In the genomic region with DNA sequence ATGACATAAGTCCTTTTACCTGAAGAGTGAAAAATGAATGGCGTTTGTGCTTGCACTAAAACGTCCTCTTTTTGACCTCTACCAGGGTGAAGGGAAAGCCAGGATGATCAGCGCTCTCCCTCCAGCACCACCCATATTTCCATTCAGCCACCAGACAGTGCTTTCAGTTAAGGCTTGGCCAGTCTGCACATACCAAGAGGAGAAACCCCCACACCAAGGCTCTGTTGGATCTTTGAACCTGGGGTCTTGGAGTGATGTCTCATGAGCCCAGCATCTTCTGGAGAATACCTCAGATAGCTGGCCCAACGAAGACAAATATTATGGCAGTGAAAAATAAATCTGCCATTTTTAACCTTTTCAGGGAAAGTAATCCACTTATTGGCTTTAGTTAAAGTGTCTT, we compare ENCODE assay signal across 32 mouse cellular contexts.
"Had no signal": no experiment of that assay in that cellular context is flagged by ENCODE, and none has a peak within 500 bp of the region (broad histone marks: within the 10 kb centered on the region; RNA-seq: fewer than 3 reads in every experiment).

No protein-coding gene starts in this region.

- H3K36me3 ChIP-seq: limb, embryonic 12.5 days; limb, embryonic 15.5 days; liver, embryonic 12.5 days; liver, embryonic 13.5 days; liver, embryonic 15.5 days; lung, embryonic 15.5 days; midbrain, embryonic 10.5 days; midbrain, embryonic 12.5 days; midbrain, embryonic 13.5 days; midbrain, embryonic 15.5 days had no signal

- H3K27me3 ChIP-seq: limb, embryonic 12.5 days; limb, embryonic 13.5 days; limb, embryonic 15.5 days; liver, embryonic 12.5 days; liver, embryonic 13.5 days; liver, embryonic 15.5 days; lung, embryonic 15.5 days; megakaryocyte, embryonic 14.5 days; midbrain, embryonic 12.5 days; midbrain, embryonic 13.5 days; midbrain, embryonic 15.5 days had no signal

- ATAC-seq: liver, embryonic 12.5 days; liver, postnatal 0 days; lung, postnatal 0 days; midbrain, embryonic 13.5 days; midbrain, embryonic 15.5 days; midbrain, embryonic 16.5 days had no signal

- H3K9me3 ChIP-seq: limb, embryonic 10.5 days; limb, embryonic 12.5 days; limb, embryonic 13.5 days; limb, embryonic 15.5 days; liver, embryonic 12.5 days; liver, embryonic 13.5 days; liver, embryonic 15.5 days; lung, embryonic 15.5 days; megakaryocyte, embryonic 14.5 days; midbrain, embryonic 10.5 days; midbrain, embryonic 12.5 days; midbrain, embryonic 13.5 days; midbrain, embryonic 15.5 days had no signal

- H3K27ac ChIP-seq: left cerebral cortex, adult 2 months; limb, embryonic 10.5 days; limb, embryonic 12.5 days; limb, embryonic 13.5 days; limb, embryonic 15.5 days; liver, embryonic 12.5 days; liver, embryonic 13.5 days; liver, embryonic 14.5 days; liver, embryonic 15.5 days; lung, embryonic 15.5 days; macrophage; midbrain, embryonic 10.5 days; midbrain, embryonic 12.5 days; midbrain, embryonic 13.5 days; midbrain, embryonic 15.5 days had no signal

- DNase-seq: left cerebral cortex, postnatal 4 days; liver; liver, embryonic 13.5 days; liver, postnatal 0 days; lung, adult 18-20 months; lung, adult 2 months; lung, embryonic 14.5 days; lung, postnatal 10 days; lung, postnatal 14 days; lung, postnatal 36 days; lung, postnatal 4 days; midbrain, embryonic 14.5 days had no signal

- H3K4me1 ChIP-seq: limb, embryonic 15.5 days; liver, embryonic 12.5 days; liver, embryonic 13.5 days; liver, embryonic 15.5 days; lung, embryonic 15.5 days; megakaryocyte, embryonic 14.5 days; midbrain, embryonic 12.5 days; midbrain, embryonic 13.5 days; midbrain, embryonic 15.5 days had no signal

- H3K4me2 ChIP-seq: limb, embryonic 12.5 days; limb, embryonic 13.5 days; limb, embryonic 15.5 days; liver, embryonic 11.5 days; liver, embryonic 12.5 days; liver, embryonic 13.5 days; liver, embryonic 15.5 days; lung, embryonic 14.5 days; lung, embryonic 15.5 days; midbrain, embryonic 11.5 days; midbrain, embryonic 12.5 days; midbrain, embryonic 13.5 days; midbrain, embryonic 15.5 days had no signal

- H3K4me3 ChIP-seq: left cerebral cortex, adult 2 months; limb, embryonic 10.5 days; limb, embryonic 12.5 days; limb, embryonic 13.5 days; limb, embryonic 15.5 days; liver, embryonic 12.5 days; liver, embryonic 13.5 days; liver, embryonic 15.5 days; lung, embryonic 15.5 days; megakaryocyte, embryonic 14.5 days; midbrain, embryonic 10.5 days; midbrain, embryonic 12.5 days; midbrain, embryonic 13.5 days; midbrain, embryonic 15.5 days; myocyte had no signal

- H3K9ac ChIP-seq: limb, embryonic 12.5 days; limb, embryonic 13.5 days; limb, embryonic 15.5 days; liver, embryonic 12.5 days; liver, embryonic 13.5 days; liver, embryonic 14.5 days; liver, embryonic 15.5 days; liver, postnatal 0 days; lung, embryonic 14.5 days; lung, embryonic 15.5 days; midbrain, embryonic 12.5 days; midbrain, embryonic 13.5 days; midbrain, embryonic 15.5 days had no signal
